Mouse (Mus musculus) regulatory T cell (primary cell): Measurements from ENCODE around the gene Snph.
"Not testable (repeated sequence)": the region's sequence is repeated elsewhere in the genome, so short reads cannot be mapped to it uniquely, and the experiment has no call there.

Experiments used
- in situ Hi-C: fragments of 300-600 bp; cut with MboI, MseI; formaldehyde crosslinking; loops from one replicate; pipeline ENCODE4 v1.15.1; 2025; ENCODE audit warnings: high pct_unique_total_duplicates

The Snph gene

GRCm38 (mm10) chr2:151632159-151632814 lies at the start of gene Snph:
Gene Snph, minus strand, starts transcription at chr2:151632593.
- in situ Hi-C loops: loop anchor here (25.0 kb wide), 1 partner anchor 1695 kb away; no protein-coding TSS in a partner anchor

- in situ Hi-C loops: loop anchor here (25.0 kb wide), 1 partner anchor 1336 kb away; the partner anchor contains the start of gene Pdrg1
Measured at GRCm38 (mm10) chr2:151676234-151676633, 43.8 kb upstream of the Snph start.

GRCm38 (mm10) chr2:151670968-151671329 lies 38.6 kb upstream of the Snph start:
- in situ Hi-C loops: no loop called here

GRCm38 (mm10) chr2:151670026-151670967 lies 37.9 kb upstream of the Snph start:
- in situ Hi-C loops: no loop called here

GRCm38 (mm10) chr2:151668433-151668832 lies 36.0 kb upstream of the Snph start, which contains the start of gene Rad21l:
Gene Rad21l, minus strand, starts transcription at chr2:151668533.
- in situ Hi-C loops: no loop called here

GRCm38 (mm10) chr2:151652053-151652452 lies 19.7 kb upstream of the Snph start:
- in situ Hi-C loops: no loop called here

- in situ Hi-C loops: loop anchor here (25.0 kb wide), 1 partner anchor 1699 kb away; no protein-coding TSS in a partner anchor
Measured at GRCm38 (mm10) chr2:151636015-151636402, 3.6 kb upstream of the Snph start.

GRCm38 (mm10) chr2:151635362-151636014 lies 3.1 kb upstream of the Snph start:
- in situ Hi-C loops: loop anchor here (25.0 kb wide), 1 partner anchor 1698 kb away; no protein-coding TSS in a partner anchor

GRCm38 (mm10) chr2:151634903-151635302 lies 2.5 kb upstream of the Snph start:
- in situ Hi-C loops: loop anchor here (25.0 kb wide), 1 partner anchor 1698 kb away; no protein-coding TSS in a partner anchor

GRCm38 (mm10) chr2:151632982-151633381 lies 589 bp upstream of the Snph start:
- in situ Hi-C loops: loop anchor here (25.0 kb wide), 1 partner anchor 1696 kb away; no protein-coding TSS in a partner anchor

GRCm38 (mm10) chr2:151631406-151632158 lies 811 bp downstream of the Snph start:
- in situ Hi-C loops: loop anchor here (25.0 kb wide), 1 partner anchor 1694 kb away; no protein-coding TSS in a partner anchor

- in situ Hi-C loops: loop anchor here (25.0 kb wide), 1 partner anchor 1692 kb away; no protein-coding TSS in a partner anchor
Measured at GRCm38 (mm10) chr2:151629310-151629709, 3.1 kb downstream of the Snph start.

GRCm38 (mm10) chr2:151628011-151628410 lies 4.4 kb downstream of the Snph start:
- in situ Hi-C loops: loop anchor here (25.0 kb wide), 1 partner anchor 1691 kb away; no protein-coding TSS in a partner anchor

- in situ Hi-C loops: loop anchor here (25.0 kb wide), 1 partner anchor 1689 kb away; no protein-coding TSS in a partner anchor
Measured at GRCm38 (mm10) chr2:151626296-151626695, 6.1 kb downstream of the Snph start.

GRCm38 (mm10) chr2:151623776-151624175 lies 8.6 kb downstream of the Snph start:
- in situ Hi-C loops: no loop called here

- in situ Hi-C loops: no loop called here
Measured at GRCm38 (mm10) chr2:151616551-151617329, 15.7 kb downstream of the Snph start.

- in situ Hi-C loops: not testable (repeated sequence)
Measured at GRCm38 (mm10) chr2:151615779-151616178, 16.6 kb downstream of the Snph start.

GRCm38 (mm10) chr2:151609974-151610373 lies 22.4 kb downstream of the Snph start:
- in situ Hi-C loops: no loop called here

GRCm38 (mm10) chr2:151608435-151608834 lies 24.0 kb downstream of the Snph start:
- in situ Hi-C loops: no loop called here
